Mouse (Mus musculus) urinary bladder, postnatal 25 days (tissue): ENCODE measurements at regions not wholly inside any gene's neighbourhood (a gene's known extent, or its start where the extent isn't known, plus 50 kb on each side); places are given as distances from the start of the nearest gene placed in this dataset.
"Not testable (repeated sequence)": the region's sequence is repeated elsewhere in the genome, so short reads cannot be mapped to it uniquely, and the experiment has no call there.

ENCODE experiments used
- DNase-seq: peaks from one replicate; pipeline ENCODE4 v3.0.0; 2022; ENCODE audit warnings: low spot score

DNA sequence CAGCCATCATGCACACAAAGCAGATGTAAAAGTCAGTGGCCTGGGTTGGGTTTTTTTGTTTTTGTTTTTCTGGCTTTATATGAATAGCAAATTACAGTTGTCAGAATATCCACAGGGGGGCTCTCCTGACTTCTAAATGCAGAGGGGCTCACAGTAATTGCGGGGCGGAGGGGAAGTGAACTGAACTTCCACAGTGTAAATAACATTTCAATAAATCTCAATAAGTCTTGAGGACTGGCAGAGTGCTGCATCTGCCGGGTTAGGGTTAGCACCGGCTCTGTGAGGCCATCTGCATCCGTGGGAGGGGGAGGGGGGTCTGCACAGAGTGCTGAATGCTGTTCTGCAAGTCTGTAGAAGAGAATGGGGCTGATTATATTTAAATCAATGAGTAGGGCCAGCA lies 50.3 kb upstream of the Arl4c start:
- DNase-seq = no peak

DNA sequence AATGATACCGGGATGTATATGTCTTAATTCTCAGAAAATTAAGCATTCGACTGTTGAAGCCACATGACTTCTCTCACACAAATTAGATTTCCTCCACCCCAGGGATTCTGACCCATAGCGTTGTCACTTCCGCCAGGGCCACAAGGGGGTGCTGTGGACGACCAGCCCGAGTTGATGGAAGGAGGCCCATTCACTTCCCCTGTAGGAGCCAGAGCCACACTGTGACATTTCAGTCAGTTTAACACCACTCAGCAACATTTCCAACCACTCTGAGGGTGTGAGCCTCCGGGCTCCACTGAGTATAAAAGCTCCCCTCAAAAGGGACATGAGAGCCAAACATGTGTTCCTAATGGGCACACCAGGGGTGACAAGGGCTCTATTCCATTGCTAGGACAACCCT lies 54.6 kb upstream of the Arl4c start:
- DNase-seq = peak; percentile 32

DNA sequence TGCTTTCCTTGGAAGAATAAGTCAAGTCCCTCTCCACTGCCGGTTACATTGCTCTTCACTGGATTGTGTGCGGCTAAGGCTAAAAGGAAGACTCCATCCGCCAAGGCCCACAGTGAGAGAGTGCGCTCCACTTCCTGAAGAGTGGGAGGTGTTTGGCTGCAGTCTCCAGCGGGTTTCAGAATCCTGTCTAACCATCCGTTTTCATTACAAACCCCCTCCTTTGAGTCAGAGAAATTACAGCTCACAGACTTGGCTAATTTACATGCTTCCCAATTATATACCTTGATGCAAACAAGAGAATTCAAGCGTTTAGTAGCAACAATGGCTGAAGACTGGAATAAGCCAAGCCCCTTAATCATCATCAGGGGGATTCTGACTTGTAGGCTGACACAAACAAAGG lies 55.1 kb upstream of the Arl4c start:
- DNase-seq = no peak

DNA sequence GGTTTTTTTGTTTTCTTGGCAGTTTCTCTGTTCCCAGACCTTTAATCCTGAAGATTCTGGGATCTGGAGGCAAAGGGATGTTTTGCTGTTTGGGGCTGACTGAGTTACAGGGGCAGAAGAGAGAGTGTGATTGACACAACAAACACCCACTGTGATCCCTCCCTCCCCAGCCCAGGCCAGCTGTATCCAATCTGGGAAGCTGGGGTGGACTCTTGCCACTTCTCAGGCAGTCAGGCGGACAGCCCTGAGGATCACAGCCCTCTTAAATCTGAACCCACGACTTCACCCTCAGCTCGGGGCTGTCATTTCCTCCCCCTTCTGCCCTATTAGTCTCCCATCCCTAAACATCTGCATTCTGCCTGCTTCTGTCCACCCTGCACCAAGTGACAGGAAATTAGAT lies 55.7 kb upstream of the Arl4c start:
- DNase-seq = no peak

- DNase-seq = no peak
Observed at GRCm38 (mm10) chr1:88760643-88761042, 58.6 kb upstream of the Arl4c start.

DNA sequence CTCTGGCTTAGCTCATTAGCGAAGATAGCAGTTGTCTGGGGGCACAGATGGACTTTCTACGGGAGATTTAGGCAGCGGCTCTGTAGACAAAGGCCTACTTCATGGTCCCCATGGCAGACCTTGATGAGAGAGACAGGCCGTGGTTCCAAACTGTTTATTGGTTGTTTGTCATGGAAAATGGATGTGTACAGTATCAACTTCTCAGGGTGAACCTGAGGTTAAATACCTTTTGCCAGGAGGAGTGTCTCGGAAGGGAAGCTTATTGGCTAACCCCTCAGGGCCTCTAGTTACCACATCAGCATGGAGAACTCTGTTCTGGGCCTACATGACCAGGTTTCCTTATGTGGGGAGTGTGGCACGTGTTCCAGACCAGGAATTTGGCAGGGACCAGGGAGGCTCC lies 59.1 kb upstream of the Arl4c start:
- no peak for DNase-seq

DNA sequence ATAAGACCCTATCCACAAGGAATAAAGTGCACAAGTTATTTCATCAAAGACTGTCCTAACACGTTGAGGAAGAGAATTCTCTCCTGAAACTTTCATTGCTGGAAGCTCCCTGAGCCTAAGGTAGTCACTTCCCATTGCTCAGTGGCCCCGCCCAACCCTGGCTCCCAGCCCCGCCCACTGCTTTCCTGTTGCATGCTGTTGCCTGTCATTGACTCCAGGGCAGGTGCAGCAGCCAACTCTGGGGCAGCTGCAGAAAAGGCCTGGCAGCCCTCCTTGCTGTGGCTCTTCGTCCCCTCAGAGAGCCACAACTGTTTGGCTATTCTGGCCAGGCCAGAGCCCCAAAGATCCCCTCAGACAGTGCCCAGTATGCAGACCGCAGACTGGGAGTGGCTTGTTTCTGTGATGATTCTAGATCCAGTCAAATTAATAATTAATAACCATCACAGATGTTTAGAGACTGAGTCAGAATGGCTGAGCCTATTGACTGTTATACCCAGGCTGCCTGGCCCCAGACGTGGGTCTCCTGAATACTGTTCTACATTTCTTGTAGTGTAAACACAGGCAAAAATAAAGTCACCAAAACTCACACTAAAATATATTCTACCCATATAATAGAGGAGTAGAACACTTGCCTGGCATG lies 61.8 kb upstream of the Arl4c start:
- no peak for DNase-seq

DNA sequence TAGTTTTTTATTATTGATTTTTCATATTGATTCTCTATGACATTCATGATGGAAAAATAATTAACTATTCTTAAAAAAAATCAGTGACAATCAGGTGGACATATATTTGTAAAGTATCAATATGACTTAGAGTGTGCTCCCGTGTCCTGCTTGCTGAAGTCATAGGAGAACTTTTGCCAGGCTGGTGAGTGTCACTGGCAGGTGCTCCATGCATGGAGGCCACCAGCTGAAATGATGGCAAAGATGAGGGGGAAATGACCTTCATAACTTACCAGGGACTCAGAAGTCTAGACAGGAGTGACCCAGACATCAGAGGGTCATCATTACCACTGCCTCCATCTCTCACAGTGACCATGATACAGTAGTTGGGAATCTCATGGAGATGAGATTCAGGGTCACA lies 62.5 kb upstream of the Arl4c start:
- no peak for DNase-seq

DNA sequence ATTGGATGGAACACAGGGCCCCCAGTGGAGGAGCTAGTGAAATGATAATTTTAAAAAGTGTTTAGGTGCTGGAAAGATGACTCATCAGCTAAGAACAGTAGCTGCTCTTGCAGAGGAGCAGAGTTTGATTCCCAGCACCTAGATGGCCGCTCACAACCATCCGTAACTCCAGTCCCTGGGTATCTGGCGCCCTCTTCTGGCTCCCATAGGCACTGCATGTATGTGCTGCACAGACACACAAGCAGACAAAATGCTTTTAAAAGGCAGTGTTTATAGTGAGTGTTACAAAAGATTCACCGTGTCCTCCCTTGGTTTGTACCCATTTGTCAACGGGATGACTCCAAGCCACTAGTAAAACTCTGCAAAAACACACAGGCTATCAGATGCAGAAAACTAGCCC lies 75.0 kb upstream of the Arl4c start:
- DNase-seq = no peak

- DNase-seq = no peak
Observed at GRCm38 (mm10) chr1:88780262-88780661, 78.2 kb upstream of the Arl4c start.

DNA sequence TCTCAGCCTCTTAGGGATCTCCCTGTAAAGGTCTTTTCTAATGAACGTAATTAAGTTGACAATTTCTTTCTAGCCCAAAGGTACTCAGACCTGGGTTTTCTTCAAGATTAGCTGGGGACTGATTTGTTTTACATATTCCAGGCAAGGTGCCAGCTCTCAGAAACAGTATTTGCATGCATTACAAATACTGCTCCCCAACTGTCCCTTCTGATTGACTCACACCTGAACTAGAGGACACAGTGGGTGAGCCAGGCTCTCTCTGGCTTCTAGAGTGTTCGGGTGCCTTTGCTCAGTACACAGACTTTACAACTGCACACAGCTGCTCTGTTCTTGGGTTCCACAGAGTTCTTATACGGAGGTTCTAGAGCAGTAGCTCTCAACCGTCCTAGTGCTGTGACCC lies 81.1 kb upstream of the Arl4c start:
- no peak for DNase-seq

GRCm38 (mm10) chr1:88784866-88785620 lies 83.0 kb upstream of the Arl4c start:
- no peak for DNase-seq

- no peak for DNase-seq
Observed at GRCm38 (mm10) chr1:88786066-88786465, 84.0 kb upstream of the Arl4c start.

GRCm38 (mm10) chr1:88790674-88791073 lies 88.7 kb upstream of the Arl4c start:
- no peak for DNase-seq

- peak; percentile 11 for DNase-seq
Observed at GRCm38 (mm10) chr1:88794926-88795325, 92.9 kb upstream of the Arl4c start.

DNA sequence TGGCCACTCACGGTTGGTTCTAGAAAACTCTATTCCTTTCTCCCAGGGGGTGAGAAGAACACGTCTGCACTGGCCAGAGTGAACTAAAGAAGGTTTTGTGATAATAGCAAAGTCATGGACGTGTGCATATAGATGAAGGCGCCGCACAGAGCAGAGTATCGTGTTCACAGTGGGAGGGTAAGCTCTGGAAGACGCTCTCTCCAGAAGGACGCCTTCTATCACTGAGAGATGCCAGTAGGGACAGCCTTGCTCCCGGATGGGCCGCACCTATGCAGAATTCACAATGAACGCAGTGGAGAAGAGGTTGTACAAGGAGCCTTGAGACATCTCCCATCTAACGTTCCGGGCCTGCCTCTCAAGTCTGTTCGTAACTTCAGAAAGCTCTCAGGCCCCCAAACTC lies 96.5 kb upstream of the Arl4c start:
- DNase-seq = no peak

- no peak for DNase-seq
Observed at GRCm38 (mm10) chr1:88798874-88799273, 96.9 kb upstream of the Arl4c start.

DNA sequence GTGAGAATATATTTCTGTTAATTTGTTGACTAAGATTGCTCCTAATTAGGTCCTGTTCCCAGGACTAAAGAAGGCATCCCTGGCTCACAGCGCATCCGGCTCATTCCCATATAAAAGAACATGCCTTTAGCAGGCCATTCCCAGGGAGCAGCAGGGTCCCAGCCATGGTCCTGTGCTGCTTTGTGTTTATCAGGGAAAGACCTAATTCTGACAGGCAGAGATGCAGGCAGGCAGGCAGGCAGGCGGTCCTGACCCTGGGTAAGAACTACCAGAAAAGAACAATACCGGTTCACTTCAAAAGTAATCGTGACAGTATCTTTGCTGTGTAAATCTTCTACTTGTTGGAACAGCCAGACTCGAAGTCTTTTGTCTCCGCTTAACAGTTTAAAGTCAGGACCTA lies 97.3 kb upstream of the Arl4c start:
- no peak for DNase-seq

GRCm38 (mm10) chr1:88799789-88800188 lies 97.8 kb upstream of the Arl4c start:
- no peak for DNase-seq

GRCm38 (mm10) chr1:88800411-88800810 lies 98.4 kb upstream of the Arl4c start:
- DNase-seq = no peak

DNA sequence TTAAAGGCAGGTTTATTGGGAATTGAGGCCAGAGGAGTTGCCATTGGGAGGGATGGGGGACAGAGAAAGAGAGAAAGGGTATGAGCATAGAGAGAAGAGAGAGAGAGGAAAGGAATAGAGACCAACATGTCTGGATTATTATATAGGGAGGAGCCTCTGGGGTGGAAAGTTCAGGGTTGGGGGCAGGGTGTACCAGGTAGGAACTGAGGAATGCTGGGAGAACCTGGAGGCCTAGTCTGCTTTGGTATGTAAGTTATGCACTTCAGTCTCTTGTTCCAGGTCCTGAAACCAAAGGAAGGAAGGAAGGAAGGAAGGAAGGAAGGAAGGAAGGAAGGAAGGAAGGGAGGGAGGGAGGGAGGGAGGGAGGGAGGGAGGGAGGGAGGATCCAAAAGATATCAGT lies 99.1 kb upstream of the Arl4c start:
- DNase-seq = not testable (repeated sequence)

- peak; percentile 4 for DNase-seq
Observed at GRCm38 (mm10) chr1:88806960-88807359, 104.9 kb upstream of the Arl4c start.

GRCm38 (mm10) chr1:88807901-88808300 lies 105.9 kb upstream of the Arl4c start:
- no peak for DNase-seq

DNA sequence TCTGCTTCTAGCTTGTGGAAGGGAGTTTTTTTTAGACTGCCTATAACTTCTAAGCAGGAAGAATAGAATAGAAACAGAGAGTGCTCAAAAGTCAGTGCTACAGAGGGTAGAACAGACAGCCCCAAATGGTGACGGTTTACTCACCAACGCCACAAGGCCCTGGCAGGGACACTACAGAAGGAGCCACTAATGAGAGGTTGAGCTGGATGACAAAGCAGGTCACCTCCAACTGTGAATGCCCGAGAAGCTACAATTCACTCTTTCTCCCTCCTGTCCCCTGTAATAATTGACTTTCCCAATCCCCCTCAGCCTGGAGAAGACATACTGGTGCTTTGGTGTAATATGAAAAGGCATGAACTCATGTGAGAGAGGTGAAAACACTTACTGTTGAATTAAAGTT lies 106.5 kb upstream of the Arl4c start:
- no peak for DNase-seq
